Mouse (Mus musculus) right cerebral cortex, postnatal 10 days (tissue): ENCODE measurements around the gene Mrpl45.
A peak's percentile ranks its signal among the peaks of the same experiment; 100 is the strongest.
"Not testable (repeated sequence)": the region's sequence is repeated elsewhere in the genome, so short reads cannot be mapped to it uniquely, and the experiment has no call there.

Source experiments
- DNase-seq, 2 experiments: peaks; one replicate each; pipeline ENCODE4 v3.0.0; 2021; ENCODE audit warnings: low spot score in 2 of 2

Mrpl45 gene

DNA sequence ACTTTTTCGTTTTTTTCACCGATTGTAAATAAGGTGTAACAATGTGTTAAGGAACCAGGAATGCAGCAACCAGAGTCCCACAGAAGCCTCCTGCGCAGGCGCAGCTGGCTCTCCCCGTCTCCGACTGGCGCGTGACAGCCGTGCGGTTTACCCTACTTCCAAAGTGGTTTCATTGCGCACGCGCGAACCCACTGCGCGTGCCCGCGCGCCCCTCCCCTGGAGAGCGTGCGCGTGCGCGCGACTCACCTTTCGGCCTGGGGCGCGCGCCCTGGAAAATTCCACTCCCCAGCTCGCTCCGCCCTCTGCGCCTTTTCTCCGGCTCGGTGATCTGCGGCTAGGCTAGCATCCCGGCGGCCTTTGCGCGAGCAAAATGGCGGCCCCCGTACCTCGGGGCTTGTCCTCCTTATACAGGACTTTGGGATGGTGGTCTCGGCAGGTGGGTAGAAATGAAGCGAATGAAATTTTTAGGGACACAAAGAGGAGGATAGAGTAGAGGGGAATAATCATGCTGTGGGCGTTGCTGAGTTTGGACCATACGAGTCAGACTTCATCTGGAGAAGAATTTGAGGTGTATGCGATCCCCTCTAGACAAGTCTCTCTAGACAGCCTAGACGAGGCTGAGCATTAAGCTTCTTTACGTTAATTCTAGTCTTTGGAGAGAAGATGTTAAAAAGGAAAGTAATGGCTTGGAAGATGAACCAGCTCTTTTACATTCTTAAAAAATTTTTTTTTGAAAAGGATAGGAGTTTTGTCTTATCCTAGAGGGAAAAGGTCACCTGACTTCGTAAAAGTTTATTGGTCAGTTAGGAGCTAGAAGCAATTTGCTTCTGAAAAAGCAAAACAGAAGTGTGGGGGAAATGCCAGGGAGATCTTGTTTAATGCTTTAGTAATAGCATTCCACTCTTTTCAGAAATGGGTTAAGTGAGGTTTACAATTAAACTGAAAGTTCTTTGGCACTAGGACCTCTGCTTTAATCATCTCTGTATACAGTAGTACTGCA is at the start of gene Mrpl45:
Gene Mrpl45 (plus strand): TSS at position 213 of the 1,000 bp plus-strand sequence.
- DNase-seq = peak; percentile 98 to 99

GRCm38 (mm10) chr11:97266544-97266943 is 49.0 kb upstream of the Mrpl45 start:
- not testable (repeated sequence) for DNase-seq

DNA sequence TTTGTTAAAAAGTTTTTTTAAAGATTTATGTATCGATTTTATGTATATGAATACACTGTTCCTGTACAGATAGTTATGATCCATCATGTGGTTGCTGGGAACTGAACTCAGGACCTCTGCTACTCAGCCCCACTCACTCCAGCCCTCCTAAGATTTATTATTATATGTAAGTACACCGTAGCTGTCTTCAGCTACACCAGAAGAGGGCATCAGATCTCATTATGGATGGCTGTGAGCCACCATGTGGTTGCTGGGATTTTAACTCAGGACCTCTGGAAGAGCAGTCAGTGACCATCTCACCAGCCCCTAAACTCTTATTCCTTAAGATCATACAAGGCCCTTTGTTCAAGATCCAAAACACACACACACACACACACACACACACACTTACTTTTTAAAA is 45.5 kb upstream of the Mrpl45 start:
- not testable (repeated sequence) for DNase-seq

GRCm38 (mm10) chr11:97272835-97273234 is 42.7 kb upstream of the Mrpl45 start:
- no peak for DNase-seq

DNA sequence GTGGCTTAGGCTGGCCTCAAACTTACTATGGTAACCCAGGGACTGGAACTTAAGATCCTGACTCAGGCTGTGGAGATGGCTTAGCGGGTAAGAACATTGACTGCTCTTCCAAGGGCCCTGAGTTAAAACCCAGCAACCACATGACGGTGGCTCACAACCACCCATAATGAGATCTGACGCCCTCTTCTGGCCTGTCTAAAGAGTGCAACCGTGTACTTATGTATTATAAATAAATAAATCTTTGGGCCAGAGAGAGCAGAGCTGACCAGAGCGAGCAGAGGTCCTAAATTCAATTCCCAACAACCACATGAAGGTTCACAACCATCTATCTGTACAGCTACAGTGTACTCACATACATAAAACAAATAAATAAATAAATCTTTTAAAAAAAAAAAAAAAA is 41.9 kb upstream of the Mrpl45 start:
- DNase-seq = no peak

DNA sequence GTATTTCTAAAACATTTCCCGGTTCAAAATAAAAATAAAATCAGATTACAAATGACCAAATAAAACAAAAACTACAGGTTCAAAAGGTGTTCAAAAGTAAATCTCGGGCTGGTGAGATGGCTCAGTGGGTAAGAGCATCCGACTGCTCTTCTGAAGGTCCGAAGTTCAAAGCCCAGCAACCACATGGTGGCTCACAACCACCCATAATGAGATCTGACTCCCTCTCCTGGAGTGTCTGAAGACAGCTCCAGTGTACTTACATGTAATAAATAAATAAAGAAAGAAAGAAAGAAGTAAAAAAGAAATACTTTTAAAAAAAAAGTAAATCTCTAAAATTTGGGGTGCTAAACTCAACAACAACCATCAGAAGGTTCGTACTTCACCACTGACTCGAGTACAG is 40.6 kb upstream of the Mrpl45 start:
- DNase-seq = not testable (repeated sequence)

- no peak for DNase-seq
Measured at GRCm38 (mm10) chr11:97275349-97275748, 40.2 kb upstream of the Mrpl45 start.

GRCm38 (mm10) chr11:97276019-97276418 is 39.5 kb upstream of the Mrpl45 start:
- no peak for DNase-seq

DNA sequence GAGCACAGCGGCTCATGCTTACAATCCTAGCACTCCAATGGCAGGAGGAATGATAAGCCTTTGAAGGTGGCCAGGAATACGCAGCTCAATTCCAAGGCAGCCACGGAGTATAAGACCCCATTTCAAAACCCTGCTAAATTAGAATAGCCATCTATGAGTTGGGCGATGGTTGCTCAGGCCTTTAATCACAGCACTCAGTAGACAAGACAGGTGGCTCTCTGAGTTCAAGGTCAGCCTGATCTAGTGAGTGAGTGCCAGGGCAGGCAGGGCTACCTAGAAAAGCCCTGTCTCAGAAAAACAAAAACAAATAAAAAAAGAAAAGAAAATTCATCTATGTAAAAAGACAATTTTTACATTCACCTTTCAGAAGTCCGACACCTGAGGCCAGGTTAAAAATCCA is 38.4 kb upstream of the Mrpl45 start:
- no peak for DNase-seq

- DNase-seq = no peak
Measured at GRCm38 (mm10) chr11:97278456-97278855, 37.1 kb upstream of the Mrpl45 start.

DNA sequence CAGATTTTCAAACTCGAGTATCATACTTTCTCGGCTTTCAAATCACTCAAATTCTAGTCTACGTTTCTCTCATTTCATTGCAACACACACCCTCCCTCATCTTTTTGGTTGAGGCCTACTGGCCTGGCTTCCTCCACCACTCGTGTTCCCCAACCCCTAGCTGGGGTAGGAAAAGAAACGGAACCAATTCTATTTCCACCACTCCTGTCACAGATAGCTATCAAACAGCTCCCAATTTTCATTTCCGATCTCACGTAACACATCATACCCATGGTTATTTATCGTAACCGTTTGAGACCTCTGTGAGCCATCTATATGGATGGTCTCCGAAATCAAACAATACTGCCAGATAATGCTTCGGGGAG is 36.5 kb upstream of the Mrpl45 start:
- no peak for DNase-seq

DNA sequence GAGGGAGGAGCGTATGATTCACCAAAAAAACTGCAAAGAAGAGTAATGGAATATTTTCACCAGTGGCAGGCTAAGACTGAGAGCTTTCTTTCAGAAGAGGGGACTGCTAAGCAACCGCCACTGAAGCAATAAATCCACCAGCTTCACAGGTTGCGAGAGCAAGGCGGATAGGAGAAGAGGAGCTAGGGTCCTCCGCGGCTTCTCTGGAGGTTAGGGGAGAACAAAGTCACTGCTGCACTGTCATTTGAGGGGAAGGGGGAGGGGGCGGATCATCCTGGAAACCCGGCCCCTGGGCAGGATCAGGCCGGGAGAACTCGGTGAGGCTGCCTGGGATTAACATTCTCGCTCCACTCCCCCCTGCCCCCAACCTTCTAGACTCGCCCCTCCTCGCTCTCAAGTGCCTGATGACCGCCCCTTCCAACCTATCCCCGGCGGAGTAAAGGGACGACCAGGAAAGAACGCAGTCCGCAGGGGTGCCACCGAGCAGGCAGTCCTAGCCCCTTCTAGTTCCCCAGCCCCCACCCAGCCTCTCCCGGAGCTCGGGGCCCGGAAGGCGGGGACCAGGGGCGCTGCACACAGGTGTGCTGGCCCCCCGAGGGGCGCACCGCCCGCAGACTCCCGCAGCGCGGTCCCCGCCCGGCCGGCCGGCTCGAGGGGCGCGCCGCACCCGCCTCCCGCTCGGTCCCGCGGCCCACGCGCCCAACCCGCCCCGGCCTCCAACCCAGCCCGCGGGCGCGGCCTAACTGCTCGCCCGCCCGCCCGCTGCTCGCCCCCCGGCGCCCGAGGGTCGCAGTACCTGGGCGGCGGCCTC is 35.9 kb upstream of the Mrpl45 start:
- peak; percentile 77 to 78 for DNase-seq

- DNase-seq = peak; percentile 75 to 81
Measured at GRCm38 (mm10) chr11:97280216-97280861, 35.2 kb upstream of the Mrpl45 start, which contains the start of gene Npepps. Gene Npepps (minus strand): TSS chr11:97280638.

DNA sequence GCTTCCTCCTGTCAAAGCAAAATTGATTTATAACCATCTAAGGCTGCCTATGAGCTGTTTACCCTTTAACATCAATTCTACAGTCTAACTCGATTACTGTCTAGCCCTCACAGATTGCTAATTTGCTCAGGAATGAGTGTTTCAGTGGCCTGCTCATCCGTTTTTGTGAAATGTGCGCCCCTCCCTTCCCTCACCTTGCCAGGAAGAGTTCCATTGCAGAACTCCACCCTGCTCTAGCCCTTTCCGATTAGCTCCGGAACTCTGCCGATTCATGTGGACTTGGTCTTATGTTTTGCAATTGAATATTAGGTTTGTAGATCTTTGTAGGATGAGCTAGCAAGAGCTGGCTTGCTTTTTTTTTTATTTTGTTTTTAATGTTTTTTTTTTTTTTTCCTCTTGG is 33.3 kb upstream of the Mrpl45 start:
- no peak for DNase-seq

DNA sequence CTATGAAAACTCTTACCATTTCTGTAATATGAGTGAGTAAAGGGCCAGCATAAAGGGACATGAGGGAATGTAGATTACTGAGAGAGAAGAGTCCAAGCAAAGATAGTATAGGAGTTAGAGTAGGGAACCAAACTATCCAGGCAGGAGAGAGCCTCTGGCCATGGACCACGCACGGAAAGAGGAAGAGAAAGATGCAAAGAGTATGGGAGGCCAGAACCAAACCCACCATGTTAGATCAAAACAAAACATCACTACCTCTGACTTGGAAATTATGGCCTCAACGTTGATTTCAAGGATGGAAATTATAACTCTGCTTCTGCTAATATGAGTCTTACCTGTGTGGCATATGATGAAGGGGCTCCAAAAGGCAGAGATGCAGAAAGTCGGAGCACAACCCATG is 30.7 kb upstream of the Mrpl45 start:
- DNase-seq = no peak

GRCm38 (mm10) chr11:97285852-97286775 is 29.4 kb upstream of the Mrpl45 start:
- no peak for DNase-seq

GRCm38 (mm10) chr11:97286973-97287372 is 28.5 kb upstream of the Mrpl45 start:
- DNase-seq = no peak

- DNase-seq = no peak
Measured at GRCm38 (mm10) chr11:97287643-97288042, 27.9 kb upstream of the Mrpl45 start.

GRCm38 (mm10) chr11:97289276-97290230 is 26.0 kb upstream of the Mrpl45 start:
- DNase-seq = peak; percentile 63 to 72

DNA sequence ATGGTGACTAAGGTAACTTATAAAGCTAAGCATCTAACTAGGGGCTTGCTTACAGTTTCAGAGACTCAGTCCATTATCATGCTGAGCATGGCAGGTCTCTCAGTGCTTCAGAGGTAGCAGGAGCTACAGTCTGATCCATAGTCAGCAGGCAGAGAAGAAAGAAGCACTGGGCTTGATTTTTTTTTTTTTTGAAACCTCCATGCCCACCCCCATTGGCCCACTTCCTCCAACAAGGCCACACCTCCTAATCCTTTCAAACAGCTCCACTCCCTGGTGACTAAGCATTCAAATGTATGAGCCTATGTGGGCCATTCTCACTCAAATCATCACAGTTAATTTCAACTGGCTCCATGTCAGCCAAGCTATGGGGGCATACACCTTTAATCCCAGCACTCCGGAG is 22.8 kb upstream of the Mrpl45 start:
- no peak for DNase-seq
